Mouse (Mus musculus) erythroblast, embryonic 14.5 days (primary cell): ENCODE data around the gene Nkx2-1.

Experiments
- GATA1 ChIP-seq: IDR thresholded peaks from 2 replicates; pipeline ENCODE4 v1.6.1; 2012; ENCODE audit warnings: low read length, inconsistent platforms, mixed read lengths
- TAL1 ChIP-seq: IDR thresholded peaks from 3 replicates; pipeline ENCODE4 v1.6.1; 2012; ENCODE audit warnings: low read length, inconsistent platforms, mixed read lengths

GRCm38 (mm10) chr12:56527071-56527470 lies 9.6 kb downstream of the Nkx2-1 start:
- no peak for TF ChIP-seq TAL1
- TF ChIP-seq GATA1: no peak
